Mouse (Mus musculus) lung, postnatal 0 days (tissue): Measurements from ENCODE around the gene Axin1. TPM values are rescaled to one million over a fixed set of nuclear protein-coding genes. Genes with fewer than 3 reads are reported as not detected.

Source experiments
- ATAC-seq: fragments of 200-750 bp; cut with Nextera tagmentation; 2 replicates; pipeline ENCODE4 v1.8.0; 2017; ENCODE audit warnings: moderate library complexity
- DNase-seq: peaks from one replicate; pipeline ENCODE4 v3.0.0-alpha.2; 2016; ENCODE audit warnings: low spot score
- H3K27ac ChIP-seq: fragments of 300-500 bp; sonication (generic); 2 replicates; pipeline ENCODE4 v1.5.1; 2014; ENCODE audit warnings: antibody characterized with exemption, mild to moderate bottlenecking, low read length, mixed read lengths
- H3K27me3 ChIP-seq: fragments of 300-500 bp; sonication (generic); replicated peaks from 2 replicates; pipeline ENCODE4 v1.6.1; 2014; ENCODE audit warnings: low read length, mixed read lengths; ENCODE audit not compliant: insufficient read depth
- H3K36me3 ChIP-seq: fragments of 300-500 bp; sonication (generic); 2 replicates; pipeline ENCODE4 v1.6.1; 2014; ENCODE audit warnings: low read length, mixed read lengths; ENCODE audit not compliant: insufficient read depth
- H3K4me1 ChIP-seq: fragments of 300-500 bp; sonication (generic); 2 replicates; pipeline ENCODE4 v1.6.1; 2014; ENCODE audit warnings: antibody characterized with exemption, low read depth, low read length, mixed read lengths; ENCODE audit not compliant: insufficient read depth
- H3K4me2 ChIP-seq: fragments of 300-500 bp; sonication (generic); replicated peaks from 2 replicates; pipeline ENCODE4 v1.6.1; 2014; ENCODE audit warnings: low read depth, mild to moderate bottlenecking, low read length, moderate library complexity, mixed read lengths
- H3K4me3 ChIP-seq: fragments of 300-500 bp; sonication (generic); 2 replicates; pipeline ENCODE4 v1.5.1; 2014; ENCODE audit warnings: low read depth, low read length
- H3K9ac ChIP-seq: fragments of 300-500 bp; sonication (generic); replicated peaks from 2 replicates; pipeline ENCODE4 v1.6.1; 2014; ENCODE audit warnings: low read depth, mild to moderate bottlenecking
- H3K9me3 ChIP-seq: fragments of 300-500 bp; sonication (generic); 2 replicates; pipeline ENCODE4 v1.6.1; 2016; ENCODE audit warnings: low read length, mixed read lengths
- CTCF ChIP-seq: IDR thresholded peaks from 2 replicates; pipeline ENCODE4 v1.5.1; 2016; ENCODE audit warnings: antibody characterized with exemption, mild to moderate bottlenecking
- EP300 ChIP-seq: IDR thresholded peaks from 2 replicates; pipeline ENCODE4 v1.6.1; 2016; ENCODE audit warnings: antibody characterized with exemption, mild to moderate bottlenecking, control low read depth
- WGBS: fragments of 180-500 bp; shearing (Covaris S2); extraction: QIAGEN DNeasy Blood & Tissue Kit; methylation state at CpG from one replicate; pipeline ENCODE4 v1.1.7; 2014; 5-methylcytosine and 5-hydroxymethylcytosine counted together
- polyA plus RNA-seq: library from polyadenylated mRNA; unstranded; fragments of >200 nt; fragmentation: Nextera tagmentation; extraction: Ambion mirVana; gene quantifications from 2 replicates; pipeline ENCODE4 v1.2.1, GENCODE M21; 2015

Axin1 gene
- polyA plus RNA-seq, 1 experiment from 2014 or later: 10.2 TPM

DNA sequence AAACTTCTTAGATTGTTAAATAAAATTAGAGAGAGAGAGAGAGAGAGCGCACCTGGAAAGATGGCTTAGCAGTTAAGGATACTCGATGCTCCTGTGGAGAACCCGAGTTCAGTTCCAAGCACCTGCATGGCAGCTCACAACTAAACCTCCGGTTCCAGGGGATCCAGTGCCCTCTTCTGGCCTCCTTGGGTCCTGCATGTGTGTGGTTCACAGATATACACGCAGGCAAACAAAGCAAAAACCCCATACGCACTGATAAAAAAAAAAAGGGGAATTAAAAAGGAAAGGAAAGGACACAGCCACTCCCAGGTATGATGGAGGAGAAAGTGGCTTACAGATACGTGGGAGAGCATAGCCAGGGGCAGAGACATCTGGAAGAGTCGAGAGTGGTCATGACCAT, 94.4 kb downstream of the Axin1 start:
- no peaks in the 10 kb centered on the region for H3K27me3 ChIP-seq
- no peak overlapping the region for H3K27ac ChIP-seq
- no peaks in the 10 kb centered on the region for H3K36me3 ChIP-seq
- no peak overlapping the region for H3K4me2 ChIP-seq
- ATAC-seq (no peak), DNase-seq (no peak)
- TF ChIP-seq CTCF: peak; percentile 58
- no peak for TF ChIP-seq EP300
- H3K4me1 ChIP-seq: no peaks in the 10 kb centered on the region
- no peak overlapping the region for H3K4me3 ChIP-seq
- H3K9ac ChIP-seq: no peak overlapping the region
- no peaks in the 10 kb centered on the region for H3K9me3 ChIP-seq
- 71% methylated on average over 8 of the region's 8 CpGs for WGBS

DNA sequence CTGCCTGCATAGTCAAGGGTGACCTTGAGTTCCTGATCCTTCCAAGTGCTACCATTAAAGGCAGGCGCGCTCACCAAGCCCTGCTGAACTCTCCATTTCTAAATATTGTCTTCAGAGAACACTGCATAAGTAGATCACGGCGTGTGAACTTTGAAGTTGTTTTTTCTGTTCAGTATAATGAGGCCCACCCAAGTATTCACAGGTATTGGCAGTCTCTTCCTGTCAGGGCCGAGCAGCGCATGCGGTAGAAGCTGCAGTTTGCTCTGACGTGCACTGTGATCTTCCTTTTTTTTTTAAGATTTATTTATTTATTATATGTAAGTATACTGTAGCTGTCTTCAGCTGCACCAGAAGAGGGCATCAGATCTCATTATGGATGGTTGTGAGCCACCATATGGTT, 95.9 kb downstream of the Axin1 start:
- ATAC-seq (no peak), DNase-seq (no peak)
- no peak overlapping the region for H3K4me2 ChIP-seq
- no peaks in the 10 kb centered on the region for H3K4me1 ChIP-seq
- no peak overlapping the region for H3K27ac ChIP-seq
- TF ChIP-seq CTCF (no peak), EP300 (no peak)
- WGBS: 80% methylated on average over 8 of the region's 8 CpGs
- H3K9ac ChIP-seq: no peak overlapping the region
- no peak overlapping the region for H3K4me3 ChIP-seq
- no peaks in the 10 kb centered on the region for H3K36me3 ChIP-seq
- H3K9me3 ChIP-seq: no peaks in the 10 kb centered on the region
- H3K27me3 ChIP-seq: no peaks in the 10 kb centered on the region

DNA sequence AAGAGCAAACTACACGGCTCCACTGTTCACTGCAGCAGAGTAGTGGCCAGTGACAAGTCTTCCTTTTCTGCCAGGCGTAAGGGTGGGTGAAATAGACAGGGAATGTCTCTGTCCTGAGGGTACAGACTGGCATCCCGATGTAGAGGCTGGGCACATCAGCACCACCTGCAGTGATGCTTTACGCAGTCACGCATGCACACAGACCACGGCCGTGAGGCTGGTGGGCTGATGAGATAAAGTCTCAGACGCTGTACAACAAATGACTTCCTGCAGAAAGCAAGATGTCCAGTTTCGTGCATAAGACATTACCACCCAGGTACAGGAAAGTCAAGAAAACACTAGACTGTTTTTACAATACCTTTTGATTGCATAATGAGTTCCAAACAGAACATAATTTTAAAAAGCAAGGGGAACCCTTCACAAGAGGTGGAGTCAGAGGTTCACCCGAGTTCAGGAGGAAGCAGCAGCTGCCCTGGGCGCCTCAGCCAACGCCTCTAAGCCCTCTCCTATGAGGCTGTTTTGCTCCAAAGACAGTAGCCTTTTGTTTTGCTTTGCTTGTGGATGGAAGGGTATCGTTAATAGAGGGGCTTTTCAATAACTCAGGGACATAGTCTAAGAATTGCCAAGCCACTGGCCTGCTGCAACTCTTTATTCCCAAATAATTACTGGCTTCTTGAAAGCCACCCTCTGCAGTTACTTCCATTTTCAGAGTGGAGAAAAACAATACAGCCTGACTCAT, 96.8 kb downstream of the Axin1 start:
- no peaks in the 10 kb centered on the region for H3K36me3 ChIP-seq
- 55% methylated on average over 13 of the region's 13 CpGs for WGBS
- no peak overlapping the region for H3K4me3 ChIP-seq
- DNase-seq: no peak
- H3K27me3 ChIP-seq: no peaks in the 10 kb centered on the region
- no peak overlapping the region for H3K4me2 ChIP-seq
- no peaks in the 10 kb centered on the region for H3K9me3 ChIP-seq
- 0 out of 2 replicates have a peak, but pooled peaks have one; percentile 35 for ATAC-seq
- no peak overlapping the region for H3K9ac ChIP-seq
- no peak overlapping the region for H3K27ac ChIP-seq
- no peaks in the 10 kb centered on the region for H3K4me1 ChIP-seq
- no peak for TF ChIP-seq EP300
- no peak for TF ChIP-seq CTCF

DNA sequence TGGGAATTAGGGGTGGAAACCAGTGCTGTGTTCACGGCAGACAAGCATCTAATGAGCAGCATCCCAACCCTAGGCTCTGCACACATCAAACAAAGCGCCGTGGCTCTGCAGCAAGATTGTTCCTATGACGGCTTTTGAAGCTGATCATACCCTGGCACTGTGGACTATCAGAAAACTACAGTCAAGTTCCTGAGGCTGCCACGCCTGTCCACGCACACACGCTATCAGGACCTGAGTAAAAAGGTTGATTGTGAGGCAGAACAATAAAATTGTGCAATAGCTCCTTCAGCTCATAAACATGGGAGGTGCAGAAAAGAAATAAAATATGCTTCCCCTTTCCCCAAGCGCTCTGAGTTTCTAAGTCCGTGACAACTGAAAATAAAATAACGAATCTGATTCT, 99.2 kb downstream of the Axin1 start:
- Histone ChIP-seq H3K27ac (no peak overlapping the region), H3K9me3 (no peaks in the 10 kb centered on the region), H3K4me1 (no peaks in the 10 kb centered on the region), H3K36me3 (no peaks in the 10 kb centered on the region), H3K4me3 (no peak overlapping the region), H3K4me2 (no peak overlapping the region), H3K9ac (no peak overlapping the region), H3K27me3 (no peaks in the 10 kb centered on the region)
- no peak for DNase-seq
- 79% methylated on average over 10 of the region's 10 CpGs for WGBS
- TF ChIP-seq EP300 (no peak), CTCF (no peak)
- no peak for ATAC-seq

DNA sequence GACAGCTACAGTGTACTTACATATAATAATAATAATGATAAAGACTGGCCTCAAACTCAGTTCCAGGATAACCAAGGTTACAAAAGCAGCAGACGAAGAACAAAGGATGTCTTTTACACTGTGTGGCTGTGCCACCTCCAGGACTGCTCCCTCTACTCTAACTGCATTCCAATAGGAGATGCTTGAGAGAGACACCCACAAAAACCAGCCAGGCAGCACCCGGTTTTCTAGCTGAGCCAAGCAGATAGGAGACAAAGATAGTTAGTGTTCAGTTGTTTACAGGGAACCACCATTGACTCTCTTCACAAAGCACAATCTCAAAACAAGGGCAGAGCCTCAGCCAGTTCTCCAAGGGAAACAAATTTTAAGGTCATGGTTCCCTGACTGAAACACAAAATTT, 101.1 kb downstream of the Axin1 start:
- Histone ChIP-seq H3K4me3 (no peak overlapping the region), H3K4me2 (no peak overlapping the region), H3K27ac (no peak overlapping the region), H3K9ac (no peak overlapping the region), H3K27me3 (no peaks in the 10 kb centered on the region), H3K4me1 (peaks cover 3% of the 10 kb centered on the region; the same call in 1 of the 2 replicates), H3K9me3 (no peaks in the 10 kb centered on the region), H3K36me3 (no peaks in the 10 kb centered on the region)
- no peak for ATAC-seq
- no peak for DNase-seq
- 54% methylated on average over 2 of the region's 2 CpGs for WGBS
- TF ChIP-seq EP300 (no peak), CTCF (no peak)

GRCm38 (mm10) chr17:26240120-26240790, 101.8 kb downstream of the Axin1 start:
- no peak overlapping the region for H3K9ac ChIP-seq
- H3K36me3 ChIP-seq: no peaks in the 10 kb centered on the region
- H3K4me3 ChIP-seq: no peak overlapping the region
- no peaks in the 10 kb centered on the region for H3K9me3 ChIP-seq
- ATAC-seq (no peak), DNase-seq (no peak)
- peaks cover 3% of the 10 kb centered on the region; the same call in 1 of the 2 replicates for H3K4me1 ChIP-seq
- no peaks in the 10 kb centered on the region for H3K27me3 ChIP-seq
- H3K4me2 ChIP-seq: no peak overlapping the region
- 70% methylated on average over 6 of the region's 6 CpGs for WGBS
- TF ChIP-seq CTCF (no peak), EP300 (no peak)
- H3K27ac ChIP-seq: no peak overlapping the region
